Mouse (Mus musculus): ENCODE data around the gene Vmo1. TPM values are rescaled to one million over a fixed set of nuclear protein-coding genes. Genes with fewer than 3 reads are reported as not detected.
A peak's percentile ranks its signal among the peaks of the same experiment; 100 is the strongest.
"Not testable (repeated sequence)": the region's sequence is repeated elsewhere in the genome, so short reads cannot be mapped to it uniquely, and the experiment has no call there.

Vmo1 gene
- polyA plus RNA-seq, 1 experiment: 0.32 TPM

DNA sequence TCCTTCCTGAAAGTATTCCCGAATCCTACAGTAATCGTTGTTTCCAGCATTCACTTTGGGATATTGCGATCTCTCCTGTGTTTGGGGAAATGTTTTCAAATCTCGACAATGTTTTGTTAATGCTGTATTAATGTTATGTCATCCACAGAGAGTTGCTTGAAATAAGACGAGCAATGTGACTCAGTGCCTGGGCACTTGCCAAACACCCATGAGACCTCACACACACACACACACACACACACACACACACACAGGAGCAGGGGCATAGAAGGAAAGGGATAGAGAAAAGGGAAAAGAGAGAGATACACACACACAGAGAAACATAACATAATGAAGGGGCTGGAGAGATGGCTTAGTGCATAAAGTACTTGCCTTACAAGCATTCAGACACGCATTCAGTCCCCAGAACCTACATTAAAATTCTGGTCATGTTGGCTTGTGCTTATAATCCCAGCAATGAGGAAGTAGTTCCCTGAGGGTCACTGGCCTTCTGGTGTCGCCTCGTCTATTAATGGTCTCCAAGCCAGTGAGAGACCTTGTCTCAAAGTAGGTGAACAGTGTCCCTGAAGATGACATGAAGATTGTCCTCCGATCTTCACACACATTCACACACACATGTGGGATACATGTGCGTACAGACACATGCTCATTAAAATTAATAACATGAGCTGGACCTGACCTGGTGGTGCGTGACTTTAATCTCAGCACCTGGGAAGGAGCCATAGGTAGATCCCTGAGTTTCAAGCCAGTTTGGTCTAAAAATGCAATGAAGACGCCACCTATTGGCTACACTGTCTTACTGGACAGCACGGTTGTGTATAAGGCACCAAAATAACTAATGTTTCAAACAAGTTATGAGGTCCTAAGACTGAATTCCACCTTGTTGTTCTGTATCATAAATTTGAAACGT is 14.6 kb downstream of the Vmo1 start:
- H3K4me3 ChIP-seq (ENCODE audit: extremely low read depth, insufficient read depth, insufficient read length): no peak overlapping the region
- 69% methylated on average over 14 of the region's 14 CpGs for WGBS
- no peaks in the 10 kb centered on the region for H3K36me3 ChIP-seq (ENCODE audit: control insufficient read depth, insufficient read depth, low read length)
- H3K4me1 ChIP-seq (ENCODE audit: control insufficient read depth, insufficient read depth, insufficient read length): no peaks in the 10 kb centered on the region
- no peak for DNase-seq (ENCODE audit: low read depth in 1 of 2, low spot score in 2 of 2)
- no peaks in the 10 kb centered on the region for H3K27me3 ChIP-seq (ENCODE audit: control insufficient read depth, insufficient read depth, low read length)
- H3K27ac ChIP-seq (ENCODE audit: insufficient read depth, low read length): no peak overlapping the region
- no peak for TF ChIP-seq CTCF (IDR thresholded peaks at IDR 0.05; ENCODE audit: extremely low read depth, insufficient read depth, insufficient read length, insufficient replicate concordance)

GRCm38 (mm10) chr11:70489684-70490083 is 24.7 kb downstream of the Vmo1 start:
- Histone ChIP-seq H3K4me3 (ENCODE audit: extremely low read depth, insufficient read depth, insufficient read length) (no peak overlapping the region), H3K4me1 (ENCODE audit: control insufficient read depth, insufficient read depth, insufficient read length) (no peaks in the 10 kb centered on the region), H3K27me3 (ENCODE audit: control insufficient read depth, insufficient read depth, low read length) (no peaks in the 10 kb centered on the region), H3K27ac (ENCODE audit: insufficient read depth, low read length) (peak overlapping the region; percentile 68; the same call in 1 of the 2 replicates), H3K36me3 (ENCODE audit: control insufficient read depth, insufficient read depth, low read length) (no peaks in the 10 kb centered on the region)
- no peak for DNase-seq (ENCODE audit: low read depth in 1 of 2, low spot score in 2 of 2)
- 11% methylated on average over 6 of the region's 6 CpGs for WGBS
- TF ChIP-seq CTCF (IDR thresholded peaks at IDR 0.05; ENCODE audit: extremely low read depth, insufficient read depth, insufficient read length, insufficient replicate concordance): no peak
- TF ChIP-seq POLR2A (IDR thresholded peaks at IDR 0.05; ENCODE audit: low read depth, low read length): no peak

DNA sequence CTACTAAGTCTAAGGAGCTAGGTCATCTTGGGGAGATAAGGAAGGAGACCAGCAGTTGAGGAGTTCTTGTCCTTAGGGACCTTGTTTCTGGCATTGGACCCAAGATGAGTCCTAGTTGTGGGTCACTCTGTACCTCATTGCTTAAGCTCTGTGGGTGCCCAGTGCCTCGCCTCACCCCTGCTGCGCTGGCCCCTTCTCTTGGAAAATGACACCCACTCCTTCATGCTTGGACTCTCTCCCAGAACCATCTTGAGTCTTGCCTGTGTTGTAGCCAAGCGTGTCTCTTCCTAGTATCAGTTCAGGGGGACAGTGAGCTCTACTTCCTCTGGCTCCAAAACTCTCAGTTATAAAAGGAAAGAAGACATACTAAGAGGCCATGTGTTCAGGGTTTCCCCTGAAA is 25.3 kb downstream of the Vmo1 start:
- 68% methylated on average over 3 of the region's 3 CpGs for WGBS
- no peak overlapping the region for H3K4me3 ChIP-seq (ENCODE audit: extremely low read depth, insufficient read depth, insufficient read length)
- peak overlapping the region; percentile 68 for H3K27ac ChIP-seq (ENCODE audit: insufficient read depth, low read length)

DNA sequence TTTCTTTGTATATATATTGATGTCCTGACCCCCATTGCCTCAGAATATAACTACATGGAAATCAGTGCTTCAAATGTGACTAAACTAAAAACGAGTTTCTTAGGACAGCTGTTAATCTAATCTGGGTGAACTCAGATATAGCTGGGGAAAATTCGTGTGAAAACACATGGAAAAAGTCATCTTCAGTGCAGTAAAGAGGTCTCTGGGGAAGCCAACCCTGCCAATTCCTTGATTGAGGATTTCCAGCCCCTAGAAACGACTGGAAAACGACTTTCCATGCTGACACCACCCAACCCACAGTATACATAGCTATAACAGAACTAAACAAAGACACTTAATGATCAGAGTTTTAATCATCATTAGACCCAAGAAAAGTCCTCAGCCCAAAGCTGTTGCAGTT is 26.6 kb downstream of the Vmo1 start:
- H3K4me3 ChIP-seq (ENCODE audit: extremely low read depth, insufficient read depth, insufficient read length): no peak overlapping the region
- no peaks in the 10 kb centered on the region for H3K27me3 ChIP-seq (ENCODE audit: control insufficient read depth, insufficient read depth, low read length)
- no peak overlapping the region for H3K27ac ChIP-seq (ENCODE audit: insufficient read depth, low read length)
- TF ChIP-seq POLR2A (IDR thresholded peaks at IDR 0.05; ENCODE audit: low read depth, low read length): no peak
- no peak for TF ChIP-seq CTCF (IDR thresholded peaks at IDR 0.05; ENCODE audit: extremely low read depth, insufficient read depth, insufficient read length, insufficient replicate concordance)
- DNase-seq (ENCODE audit: low read depth in 1 of 2, low spot score in 2 of 2): no peak
- WGBS: 72% methylated on average over 4 of the region's 4 CpGs
- H3K36me3 ChIP-seq (ENCODE audit: control insufficient read depth, insufficient read depth, low read length): no peaks in the 10 kb centered on the region
- no peaks in the 10 kb centered on the region for H3K4me1 ChIP-seq (ENCODE audit: control insufficient read depth, insufficient read depth, insufficient read length)

More for the DNA sequence above, 25.3 kb downstream of the Vmo1 start:
- Histone ChIP-seq H3K36me3 (ENCODE audit: control insufficient read depth, insufficient read depth, low read length) (no peaks in the 10 kb centered on the region), H3K4me1 (ENCODE audit: control insufficient read depth, insufficient read depth, insufficient read length) (no peaks in the 10 kb centered on the region), H3K27me3 (ENCODE audit: control insufficient read depth, insufficient read depth, low read length) (no peaks in the 10 kb centered on the region)
- TF ChIP-seq CTCF (IDR thresholded peaks at IDR 0.05; ENCODE audit: extremely low read depth, insufficient read depth, insufficient read length, insufficient replicate concordance) (no peak), POLR2A (IDR thresholded peaks at IDR 0.05; ENCODE audit: low read depth, low read length) (no peak)
- DNase-seq (ENCODE audit: low read depth in 1 of 2, low spot score in 2 of 2): no peak

DNA sequence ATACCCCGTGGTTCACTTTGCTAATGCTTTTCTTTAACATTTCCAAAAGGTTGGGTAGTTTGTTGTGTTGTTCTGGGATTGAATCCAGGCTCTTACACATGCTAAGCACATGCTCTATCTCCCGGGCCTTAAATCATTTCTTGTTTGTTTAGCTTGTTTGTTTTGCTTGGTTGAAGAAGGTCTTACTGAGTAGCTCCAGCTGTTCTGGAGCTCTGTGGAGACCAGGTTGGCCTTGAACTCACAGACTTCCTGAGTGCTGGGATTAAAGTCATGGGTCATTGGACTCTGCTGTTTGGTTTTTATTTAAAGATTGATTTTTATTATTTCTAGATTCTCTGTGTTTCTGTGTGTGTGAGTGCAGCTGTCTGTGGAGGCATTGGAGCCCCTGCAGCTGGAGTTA is 28.9 kb downstream of the Vmo1 start:
- no peak overlapping the region for H3K27ac ChIP-seq (ENCODE audit: insufficient read depth, low read length)
- no peak overlapping the region for H3K4me3 ChIP-seq (ENCODE audit: extremely low read depth, insufficient read depth, insufficient read length)
- no peaks in the 10 kb centered on the region for H3K4me1 ChIP-seq (ENCODE audit: control insufficient read depth, insufficient read depth, insufficient read length)
- no peaks in the 10 kb centered on the region for H3K27me3 ChIP-seq (ENCODE audit: control insufficient read depth, insufficient read depth, low read length)
- no peaks in the 10 kb centered on the region for H3K36me3 ChIP-seq (ENCODE audit: control insufficient read depth, insufficient read depth, low read length)
- TF ChIP-seq CTCF (IDR thresholded peaks at IDR 0.05; ENCODE audit: extremely low read depth, insufficient read depth, insufficient read length, insufficient replicate concordance) (no peak), POLR2A (IDR thresholded peaks at IDR 0.05; ENCODE audit: low read depth, low read length) (no peak)
- 78% methylated on average over 2 of the region's 2 CpGs for WGBS
- DNase-seq (ENCODE audit: low read depth in 1 of 2, low spot score in 2 of 2): no peak

DNA sequence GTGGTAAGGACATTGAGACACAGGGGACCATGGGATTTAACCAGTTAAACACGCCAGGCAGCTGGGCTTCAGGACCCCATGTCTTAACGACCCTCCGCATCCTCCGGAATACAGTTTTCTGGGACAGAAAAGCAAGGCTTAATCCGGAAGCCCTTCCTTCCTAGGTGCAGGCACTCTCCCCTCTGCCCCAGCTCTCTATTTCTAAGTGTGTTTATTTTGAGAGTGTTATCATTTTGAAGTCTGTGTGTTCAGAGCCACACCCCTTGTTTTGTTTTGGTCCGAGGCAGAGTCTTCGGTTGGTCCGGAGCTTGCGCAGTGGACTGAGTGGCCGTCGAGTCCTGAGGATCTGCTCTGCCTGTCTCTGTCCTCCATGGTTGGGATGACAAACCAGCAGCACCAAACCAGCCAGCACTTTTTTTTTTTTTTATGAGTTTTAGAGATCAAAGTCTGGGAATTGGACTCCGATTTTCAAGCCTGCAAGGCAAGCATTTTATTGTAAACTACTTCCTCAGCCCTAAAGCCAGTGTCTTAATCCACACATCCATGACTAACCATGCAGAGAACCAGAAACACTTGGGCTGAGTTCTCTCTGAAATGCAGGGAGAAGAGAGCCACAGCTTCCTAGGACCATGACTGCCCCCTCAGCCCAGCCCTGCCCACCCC is 39.4 kb downstream of the Vmo1 start:
- no peak for DNase-seq (ENCODE audit: low read depth in 1 of 2, low spot score in 2 of 2)
- Histone ChIP-seq H3K4me1 (ENCODE audit: control insufficient read depth, insufficient read depth, insufficient read length) (no peaks in the 10 kb centered on the region), H3K27ac (ENCODE audit: insufficient read depth, low read length) (no peak overlapping the region), H3K27me3 (ENCODE audit: control insufficient read depth, insufficient read depth, low read length) (no peaks in the 10 kb centered on the region; the same call in none of the 2 replicates), H3K36me3 (ENCODE audit: control insufficient read depth, insufficient read depth, low read length) (no peaks in the 10 kb centered on the region), H3K4me3 (ENCODE audit: extremely low read depth, insufficient read depth, insufficient read length) (no peak overlapping the region)
- TF ChIP-seq CTCF (IDR thresholded peaks at IDR 0.05; ENCODE audit: extremely low read depth, insufficient read depth, insufficient read length, insufficient replicate concordance) (no peak), POLR2A (IDR thresholded peaks at IDR 0.05; ENCODE audit: low read depth, low read length) (no peak)
- 85% methylated on average over 12 of the region's 12 CpGs for WGBS

DNA sequence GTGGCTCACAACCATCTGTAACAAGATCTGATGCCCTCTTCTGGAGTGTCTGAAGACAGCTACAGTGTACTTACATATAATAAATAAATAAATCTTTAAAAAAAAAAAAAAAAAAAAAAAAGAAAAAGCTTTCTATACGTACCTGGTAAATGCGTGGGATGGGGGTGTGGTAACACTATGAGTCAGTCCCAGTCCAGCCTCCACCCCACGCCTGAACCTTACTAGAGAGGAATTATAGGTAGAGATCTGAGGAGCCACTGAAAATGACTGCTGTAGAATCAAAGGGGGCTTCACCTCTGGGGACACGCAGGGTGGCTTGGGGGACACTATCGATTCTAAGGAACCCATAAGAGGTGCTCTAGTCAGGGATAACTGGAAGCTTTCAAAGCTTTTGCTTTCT is 41.1 kb downstream of the Vmo1 start:
- H3K36me3 ChIP-seq (ENCODE audit: control insufficient read depth, insufficient read depth, low read length); H3K4me3 ChIP-seq (ENCODE audit: extremely low read depth, insufficient read depth, insufficient read length); DNase-seq (ENCODE audit: low read depth in 1 of 2, low spot score in 2 of 2); H3K4me1 ChIP-seq (ENCODE audit: control insufficient read depth, insufficient read depth, insufficient read length); H3K27me3 ChIP-seq (ENCODE audit: control insufficient read depth, insufficient read depth, low read length): not testable (repeated sequence)
- 83% methylated on average over 5 of the region's 5 CpGs for WGBS
- H3K27ac ChIP-seq (ENCODE audit: insufficient read depth, low read length): peak overlapping the region; percentile 40

Measured in spleen, adult 2 months (tissue).